Mouse (Mus musculus) CH12.LX (cell line): ENCODE measurements around the gene Olfr1037. TPM values are rescaled to one million over a fixed set of nuclear protein-coding genes. Genes with fewer than 3 reads are reported as not detected.

Experiments used
- SIN3A ChIP-seq: IDR thresholded peaks from 2 replicates; pipeline ENCODE4 v1.6.1; 2012; ENCODE audit warnings: low read length, improper control_type of control experiment, inconsistent platforms
- USF2 ChIP-seq: conservative IDR thresholded peaks from 2 replicates; pipeline ENCODE4 v1.6.1; 2011; ENCODE audit warnings: low read depth, low read length, improper control_type of control experiment
- polyA plus RNA-seq: library from polyadenylated mRNA; unstranded; fragments of >175 nt; gene quantifications from 2 replicates; pipeline ENCODE4 v1.2.1, GENCODE M21; 2012; ENCODE audit warnings: low read depth; ENCODE audit not compliant: insufficient read length
- total RNA-seq, 2 experiments: library from RNA; depleted of rRNA; stranded (reverse); fragments of 300-350 nt in 1 of 2; fragments of >200 nt in 1 of 2; gene quantifications; 2 replicates each; pipeline ENCODE4 v1.2.3; 2012 to 2014

Gene Olfr1037
- total and polyA plus RNA-seq, 3 experiments = not detected

DNA sequence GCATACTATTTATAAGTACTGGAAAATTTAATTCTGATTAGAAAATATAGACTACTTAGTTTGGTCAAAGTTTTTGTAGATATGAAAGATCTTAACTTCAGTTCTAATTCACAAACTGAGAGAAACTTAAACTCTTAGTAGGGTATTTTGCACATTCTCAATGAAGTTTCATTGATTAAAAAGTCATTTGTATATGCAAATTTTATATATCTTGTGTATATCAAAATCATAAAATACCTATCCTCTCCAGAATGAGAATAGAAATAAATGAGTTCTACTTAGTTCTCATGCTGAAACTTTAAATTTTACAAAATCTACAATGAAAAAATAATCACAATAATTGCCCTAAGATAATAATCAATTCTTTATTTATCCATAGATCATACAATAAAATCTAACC is 41.6 kb downstream of the Olfr1037 start, which contains the start of gene Olfr1034 (continued):
- TF ChIP-seq USF2 (no peak), SIN3A (no peak)

Other genes starting within 250 kb of the Olfr1037 start
Only the 20 nearest of the 30 such genes appear.
- not detected in 2 replicates for gene Olfr1026, start 165.8 kb downstream of the Olfr1037 start, total RNA-seq (2012; rRNA removed)
- not detected in 2 replicates for gene Olfr1026, start 165.8 kb downstream of the Olfr1037 start, total RNA-seq (2014; rRNA removed)
- gene Olfr1026, start 165.8 kb downstream of the Olfr1037 start, polyA plus RNA-seq = not detected in 2 replicates
- gene Olfr1028, start 136.9 kb downstream of the Olfr1037 start, total RNA-seq (2012; rRNA removed) = not detected in 2 replicates
- not detected in 2 replicates for gene Olfr1028, start 136.9 kb downstream of the Olfr1037 start, total RNA-seq (2014; rRNA removed)
- gene Olfr1028, start 136.9 kb downstream of the Olfr1037 start, polyA plus RNA-seq = not detected in 2 replicates
- not detected in 2 replicates for gene Olfr1029, start 113.5 kb downstream of the Olfr1037 start, total RNA-seq (2012; rRNA removed)
- not detected in 2 replicates for gene Olfr1029, start 113.5 kb downstream of the Olfr1037 start, total RNA-seq (2014; rRNA removed)
- not detected in 2 replicates for gene Olfr1029, start 113.5 kb downstream of the Olfr1037 start, polyA plus RNA-seq
- gene Olfr1030, start 108.1 kb downstream of the Olfr1037 start, total RNA-seq (2012; rRNA removed) = not detected in 2 replicates
- not detected in 2 replicates for gene Olfr1030, start 108.1 kb downstream of the Olfr1037 start, total RNA-seq (2014; rRNA removed)
- gene Olfr1030, start 108.1 kb downstream of the Olfr1037 start, polyA plus RNA-seq = not detected in 2 replicates
- gene Olfr1031, start 97.1 kb downstream of the Olfr1037 start, total RNA-seq (2012; rRNA removed) = not detected in 2 replicates
- not detected in 2 replicates for gene Olfr1031, start 97.1 kb downstream of the Olfr1037 start, total RNA-seq (2014; rRNA removed)
- not detected in 2 replicates for gene Olfr1031, start 97.1 kb downstream of the Olfr1037 start, polyA plus RNA-seq
- not detected in 2 replicates for gene Olfr1032, start 81.8 kb downstream of the Olfr1037 start, total RNA-seq (2012; rRNA removed)
- gene Olfr1032, start 81.8 kb downstream of the Olfr1037 start, total RNA-seq (2014; rRNA removed) = not detected in 2 replicates
- not detected in 2 replicates for gene Olfr1032, start 81.8 kb downstream of the Olfr1037 start, polyA plus RNA-seq
- gene Olfr1033, start 66.8 kb downstream of the Olfr1037 start, total RNA-seq (2012; rRNA removed) = not detected in 2 replicates
- not detected in 2 replicates for gene Olfr1033, start 66.8 kb downstream of the Olfr1037 start, total RNA-seq (2014; rRNA removed)
- gene Olfr1033, start 66.8 kb downstream of the Olfr1037 start, polyA plus RNA-seq = not detected in 2 replicates
- gene Olfr1034, start 41.5 kb downstream of the Olfr1037 start, total RNA-seq (2012; rRNA removed) = not detected in 2 replicates
- gene Olfr1034, start 41.5 kb downstream of the Olfr1037 start, total RNA-seq (2014; rRNA removed) = not detected in 2 replicates
- not detected in 2 replicates for gene Olfr1034, start 41.5 kb downstream of the Olfr1037 start, polyA plus RNA-seq
- gene Olfr1036, start 13.4 kb downstream of the Olfr1037 start, total RNA-seq (2012; rRNA removed) = not detected in 2 replicates
- gene Olfr1036, start 13.4 kb downstream of the Olfr1037 start, total RNA-seq (2014; rRNA removed) = not detected in 2 replicates
- not detected in 2 replicates for gene Olfr1036, start 13.4 kb downstream of the Olfr1037 start, polyA plus RNA-seq
- not detected in 2 replicates for gene Olfr1039, start 48.5 kb upstream of the Olfr1037 start, total RNA-seq (2012; rRNA removed)
- not detected in 2 replicates for gene Olfr1039, start 48.5 kb upstream of the Olfr1037 start, total RNA-seq (2014; rRNA removed)
- gene Olfr1039, start 48.5 kb upstream of the Olfr1037 start, polyA plus RNA-seq = not detected in 2 replicates
- not detected in 2 replicates for gene Olfr1040, start 59.3 kb upstream of the Olfr1037 start, total RNA-seq (2012; rRNA removed)
- gene Olfr1040, start 59.3 kb upstream of the Olfr1037 start, total RNA-seq (2014; rRNA removed) = not detected in 2 replicates
- not detected in 2 replicates for gene Olfr1040, start 59.3 kb upstream of the Olfr1037 start, polyA plus RNA-seq
- not detected in 2 replicates for gene Olfr1042, start 74.5 kb upstream of the Olfr1037 start, total RNA-seq (2012; rRNA removed)
- gene Olfr1042, start 74.5 kb upstream of the Olfr1037 start, total RNA-seq (2014; rRNA removed) = not detected in 2 replicates
- gene Olfr1042, start 74.5 kb upstream of the Olfr1037 start, polyA plus RNA-seq = not detected in 2 replicates
- not detected in 2 replicates for gene Olfr1043, start 80.1 kb upstream of the Olfr1037 start, total RNA-seq (2012; rRNA removed)
- not detected in 2 replicates for gene Olfr1043, start 80.1 kb upstream of the Olfr1037 start, total RNA-seq (2014; rRNA removed)
- not detected in 2 replicates for gene Olfr1043, start 80.1 kb upstream of the Olfr1037 start, polyA plus RNA-seq
- gene Olfr1044, start 90.4 kb upstream of the Olfr1037 start, total RNA-seq (2012; rRNA removed) = not detected in 2 replicates
- not detected in 2 replicates for gene Olfr1044, start 90.4 kb upstream of the Olfr1037 start, total RNA-seq (2014; rRNA removed)
- not detected in 2 replicates for gene Olfr1044, start 90.4 kb upstream of the Olfr1037 start, polyA plus RNA-seq
- gene Olfr52, start 98.3 kb upstream of the Olfr1037 start, total RNA-seq (2012; rRNA removed) = not detected in 2 replicates
- not detected in 2 replicates for gene Olfr52, start 98.3 kb upstream of the Olfr1037 start, total RNA-seq (2014; rRNA removed)
- gene Olfr52, start 98.3 kb upstream of the Olfr1037 start, polyA plus RNA-seq = not detected in 2 replicates
- not detected in 2 replicates for gene Olfr1045, start 115.6 kb upstream of the Olfr1037 start, total RNA-seq (2012; rRNA removed)
- gene Olfr1045, start 115.6 kb upstream of the Olfr1037 start, total RNA-seq (2014; rRNA removed) = not detected in 2 replicates
- gene Olfr1045, start 115.6 kb upstream of the Olfr1037 start, polyA plus RNA-seq = not detected in 2 replicates
- not detected in 2 replicates for gene Olfr1046, start 131.9 kb upstream of the Olfr1037 start, total RNA-seq (2012; rRNA removed)
- not detected in 2 replicates for gene Olfr1046, start 131.9 kb upstream of the Olfr1037 start, total RNA-seq (2014; rRNA removed)
- not detected in 2 replicates for gene Olfr1046, start 131.9 kb upstream of the Olfr1037 start, polyA plus RNA-seq
- not detected in 2 replicates for gene Olfr1047, start 144.0 kb upstream of the Olfr1037 start, total RNA-seq (2012; rRNA removed)
- not detected in 2 replicates for gene Olfr1047, start 144.0 kb upstream of the Olfr1037 start, total RNA-seq (2014; rRNA removed)
- gene Olfr1047, start 144.0 kb upstream of the Olfr1037 start, polyA plus RNA-seq = not detected in 2 replicates
- not detected in 2 replicates for gene Olfr1048, start 152.9 kb upstream of the Olfr1037 start, total RNA-seq (2012; rRNA removed)
- gene Olfr1048, start 152.9 kb upstream of the Olfr1037 start, total RNA-seq (2014; rRNA removed) = not detected in 2 replicates
- not detected in 2 replicates for gene Olfr1048, start 152.9 kb upstream of the Olfr1037 start, polyA plus RNA-seq
- not detected in 2 replicates for gene Olfr1049, start 170.9 kb upstream of the Olfr1037 start, total RNA-seq (2012; rRNA removed)
- not detected in 2 replicates for gene Olfr1049, start 170.9 kb upstream of the Olfr1037 start, total RNA-seq (2014; rRNA removed)
- not detected in 2 replicates for gene Olfr1049, start 170.9 kb upstream of the Olfr1037 start, polyA plus RNA-seq